Comparison of ENCODE assay signal across 8 mouse cellular contexts in the genomic region with DNA sequence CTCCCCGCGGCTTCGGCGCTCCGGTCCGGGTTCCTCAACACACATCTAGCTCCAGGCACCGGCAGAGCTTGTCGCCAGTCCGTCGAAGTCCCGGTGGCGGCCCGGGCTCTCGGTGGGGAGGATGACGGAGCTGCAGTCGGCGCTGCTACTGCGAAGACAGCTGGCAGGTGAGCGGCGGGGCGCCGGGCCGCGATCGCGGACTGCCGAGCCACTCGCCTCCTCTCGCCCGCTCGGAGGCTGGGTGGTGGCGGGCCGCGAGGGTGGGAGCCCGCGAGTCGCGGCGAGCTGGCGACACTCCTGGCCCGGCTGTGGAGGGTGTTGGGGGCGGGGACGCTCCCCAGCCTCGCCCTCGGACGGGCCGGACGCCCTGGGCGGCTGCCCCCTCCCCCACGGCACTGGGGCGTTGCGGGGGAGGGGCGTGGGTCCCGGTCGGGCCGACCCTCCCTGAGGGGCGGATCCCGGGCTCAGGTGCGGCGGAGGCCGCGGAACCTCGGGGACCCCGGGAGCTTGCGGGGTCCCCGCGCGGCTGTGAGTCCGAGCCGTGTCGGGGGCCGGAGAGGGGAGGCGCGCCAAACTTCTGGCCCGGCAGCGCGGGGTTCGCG. TPM values are rescaled to one million over a fixed set of nuclear protein-coding genes. Genes with fewer than 3 reads are reported as not detected.
DNase-seq lines count a peak whose midpoint lies in the region; ATAC-seq and TF ChIP-seq lines count a peak whose summit lies in the region.

No protein-coding gene starts in this region.

- peak overlapping the region; percentile 94 for H3K4me2 ChIP-seq in liver, embryonic 13.5 days

- H3K27ac ChIP-seq in embryonic facial prominence, embryonic 10.5 days (replicated peaks), result peak overlapping the region; percentile 100
- H3K27ac ChIP-seq in heart, adult 2 months, result peak overlapping the region; percentile 98
- peak overlapping the region; percentile 98 for H3K27ac ChIP-seq in liver, embryonic 13.5 days
- H3K27ac ChIP-seq in testis, adult 2 months (ENCODE audit: control insufficient read depth, insufficient read depth, low read depth, low read length), result peak overlapping the region; percentile 99

- H3K79me2 ChIP-seq in heart, adult 2 months (replicated peaks; ENCODE audit: control insufficient read depth, insufficient read depth, low read length), result peaks cover 3% of the 10 kb centered on the region; the same call in 1 of the 2 replicates

- no peaks in the 10 kb centered on the region for H3K9me3 ChIP-seq in embryonic facial prominence, embryonic 10.5 days
- H3K9me3 ChIP-seq in liver, embryonic 13.5 days (replicated peaks), result no peaks in the 10 kb centered on the region

- under 1% methylated on average over 78 of the region's 79 CpGs for WGBS in embryonic facial prominence, embryonic 10.5 days
- WGBS in heart, adult 2 months, result under 1% methylated on average over 64 of the region's 79 CpGs
- WGBS in liver, embryonic 13.5 days (ENCODE audit: insufficient replicate concordance), result under 1% methylated on average over 68 of the region's 79 CpGs

- peak overlapping the region; percentile 99 for H3K4me3 ChIP-seq in embryonic facial prominence, embryonic 10.5 days
- H3K4me3 ChIP-seq in heart, adult 2 months, result peak overlapping the region; percentile 89
- peak overlapping the region; percentile 94 for H3K4me3 ChIP-seq in liver, embryonic 13.5 days (replicated peaks)
- H3K4me3 ChIP-seq in testis, adult 2 months (ENCODE audit: control insufficient read depth, low read depth, low read length), result peak overlapping the region; percentile 99

- TF ChIP-seq CTCF in heart, adult 2 months (IDR thresholded peaks at IDR 0.05), result no peak
- no peak for TF ChIP-seq CTCF in testis, adult 2 months (IDR thresholded peaks at IDR 0.05; ENCODE audit: control insufficient read depth, insufficient read depth, insufficient replicate concordance, low read depth, low read length)

- no peaks in the 10 kb centered on the region for H3K27me3 ChIP-seq in embryonic facial prominence, embryonic 10.5 days (replicated peaks; ENCODE audit: low read depth, poor library complexity, severe bottlenecking)
- no peaks in the 10 kb centered on the region for H3K27me3 ChIP-seq in heart, adult 2 months (ENCODE audit: control insufficient read depth, insufficient read depth, low read length)
- H3K27me3 ChIP-seq in liver, embryonic 13.5 days, result no peaks in the 10 kb centered on the region
- no peaks in the 10 kb centered on the region for H3K27me3 ChIP-seq in testis, adult 2 months (ENCODE audit: control insufficient read depth, insufficient read depth, low read length)

- no peak for TF ChIP-seq EP300 in heart, adult 2 months (IDR thresholded peaks at IDR 0.05; ENCODE audit: insufficient read depth, low read depth, low read length)

- TF ChIP-seq POLR2A in heart, adult 2 months (IDR thresholded peaks at IDR 0.05; ENCODE audit: insufficient read depth, low read depth, low read length), result no peak
- TF ChIP-seq POLR2A in testis, adult 2 months (IDR thresholded peaks at IDR 0.05; ENCODE audit: control insufficient read depth, low read depth, low read length), result peak; percentile 33; the same call in 1 of the 2 replicates

- intact Hi-C loops in heart, adult 2 months (cut with DNase I), result loop anchor here (1.0 to 10.0 kb wide), 3 partner anchors 45 to 187 kb away; partner anchors contain the start of genes Ankfy1, Cyb5d2 and Zzef1

- H3K36me3 ChIP-seq in embryonic facial prominence, embryonic 10.5 days (replicated peaks), result no peaks in the 10 kb centered on the region
- H3K36me3 ChIP-seq in heart, adult 2 months (ENCODE audit: control insufficient read depth, insufficient read depth, low read length), result peaks cover 4% of the 10 kb centered on the region
- no peaks in the 10 kb centered on the region for H3K36me3 ChIP-seq in liver, embryonic 13.5 days
- H3K36me3 ChIP-seq in testis, adult 2 months (ENCODE audit: control insufficient read depth, insufficient read depth, low read length), result no peaks in the 10 kb centered on the region; the same call in 1 of the 2 replicates

- ATAC-seq in liver, embryonic 13.5 days (ENCODE audit: low read depth), result peak; percentile 61

- peaks cover 13% of the 10 kb centered on the region for H3K4me1 ChIP-seq in embryonic facial prominence, embryonic 10.5 days
- H3K4me1 ChIP-seq in heart, adult 2 months (ENCODE audit: control insufficient read depth, insufficient read depth, low read length), result peaks cover 3% of the 10 kb centered on the region
- peaks cover 22% of the 10 kb centered on the region for H3K4me1 ChIP-seq in liver, embryonic 13.5 days (replicated peaks)
- H3K4me1 ChIP-seq in testis, adult 2 months (ENCODE audit: control insufficient read depth, insufficient read depth, low read length), result peaks cover 2% of the 10 kb centered on the region; the same call in 1 of the 2 replicates

- peak overlapping the region; percentile 97 for H3K9ac ChIP-seq in heart, adult 2 months (ENCODE audit: low read depth, low read length)
- H3K9ac ChIP-seq in liver, embryonic 13.5 days, result peak overlapping the region; percentile 97

- peak; percentile 57 for DNase-seq in layer of hippocampus, adult 11-12 months (ENCODE audit: low spot score)
- DNase-seq in layer of hippocampus, adult 9-10 months (ENCODE audit: low spot score), result no peak
- DNase-seq in embryonic facial prominence, embryonic 10.5 days (ENCODE audit: low spot score), result peak; percentile 86
- peak; percentile 90 to 92 for DNase-seq in heart, adult 2 months
- DNase-seq in kidney, adult 18-20 months, result peak; percentile 88
- peak; percentile 67 for DNase-seq in liver, embryonic 13.5 days
- DNase-seq in natural killer cell, adult 2 months (ENCODE audit: low spot score in 2 of 2), result peak; percentile 62 to 66

RNA-seq across cellular contexts. Expression of gene Ube2g1, which starts 0.5 kb away (rescaled TPM):
- 89.0 and 91.5 TPM in 2 replicates for polyA plus RNA-seq in embryonic facial prominence, embryonic 10.5 days (2016; fragmentation: Nextera tagmentation; extraction: Ambion mirVana)
- 10 to 100 TPM; 53.8 to 65.0 TPM for total RNA-seq in heart, adult 2 months (2021)
- 14.0 and 24.5 TPM in 2 replicates for polyA plus RNA-seq in heart, adult 2 months (2012; rRNA removed)
- 24.8 and 33.3 TPM in 2 replicates for polyA plus RNA-seq in liver, embryonic 13.5 days (2015; fragmentation: Nextera tagmentation; extraction: Ambion mirVana)
- 3.9 and 4.1 TPM in 2 replicates for polyA plus RNA-seq in testis, adult 2 months (2012; rRNA removed)

RNA-seq across cellular contexts. Expression of gene Spns3, which starts 57.3 kb away (rescaled TPM):
- 0.04 and 0.14 TPM in 2 replicates for polyA plus RNA-seq in embryonic facial prominence, embryonic 10.5 days (2016; fragmentation: Nextera tagmentation; extraction: Ambion mirVana)
- not detected for total RNA-seq in heart, adult 2 months (2021)
- polyA plus RNA-seq in heart, adult 2 months (2012; rRNA removed), result 0.20 and 0.31 TPM in 2 replicates
- polyA plus RNA-seq in liver, embryonic 13.5 days (2015; fragmentation: Nextera tagmentation; extraction: Ambion mirVana), result 1.5 and 2.0 TPM in 2 replicates
- 1.6 and 1.7 TPM in 2 replicates for polyA plus RNA-seq in testis, adult 2 months (2012; rRNA removed)
